Mouse (Mus musculus) ES-E14 (cell line): ENCODE results near the gene Birc2. TPM values are rescaled to one million over a fixed set of nuclear protein-coding genes. Genes with fewer than 3 reads are reported as not detected.

Experiments
- DNase-seq: peaks from one replicate; pipeline ENCODE4 v3.0.0-alpha.2; 2013; ENCODE audit warnings: low read depth, low spot score
- H3K27ac ChIP-seq: 2 replicates; pipeline ENCODE4 v1.5.1; 2012; ENCODE audit warnings: low read depth, mild to moderate bottlenecking, low read length, moderate library complexity, mixed read lengths; ENCODE audit not compliant: poor library complexity, insufficient read depth, severe bottlenecking
- H3K36me3 ChIP-seq: 2 replicates; pipeline ENCODE4 v1.6.1; 2012; ENCODE audit warnings: mild to moderate bottlenecking, low read length, moderate library complexity, mixed read lengths; ENCODE audit not compliant: control insufficient read depth, poor library complexity, insufficient read depth, severe bottlenecking
- H3K4me1 ChIP-seq, 2 experiments: fragments of 150-350 bp in 1 of 2; sonication (generic) in 1 of 2; 2 replicates each; pipeline ENCODE4 v1.6.1; 2012; ENCODE audit warnings: low read length in 2 of 2, mild to moderate bottlenecking in 1 of 2, mixed read lengths in 1 of 2; ENCODE audit not compliant: control insufficient read depth in 2 of 2, insufficient read depth in 2 of 2, poor library complexity in 1 of 2
- H3K4me3 ChIP-seq, 2 experiments: fragments of 150-350 bp in 1 of 2; sonication (generic) in 1 of 2; 2 replicates each; pipeline ENCODE4 v1.5.1; 2012; ENCODE audit warnings: low read length in 2 of 2, low read depth in 1 of 2, mild to moderate bottlenecking in 1 of 2, mixed read lengths in 1 of 2; ENCODE audit not compliant: insufficient read depth in 1 of 2, poor library complexity in 1 of 2, severe bottlenecking in 1 of 2
- H3K9ac ChIP-seq: 2 replicates; pipeline ENCODE4 v1.6.1; 2012; ENCODE audit warnings: low read depth, mild to moderate bottlenecking, low read length, mixed read lengths; ENCODE audit not compliant: poor library complexity, insufficient read depth, severe bottlenecking
- H3K9me3 ChIP-seq: fragments of 150-350 bp; sonication (generic); 2 replicates; pipeline ENCODE4 v1.6.1; 2012; ENCODE audit warnings: low read depth, mild to moderate bottlenecking, low read length; ENCODE audit not compliant: control insufficient read depth, insufficient read depth
- CHD2 ChIP-seq: IDR thresholded peaks from 2 replicates; pipeline ENCODE4 v1.6.1; 2014; ENCODE audit warnings: mild to moderate bottlenecking, low read depth, low read length, inconsistent platforms
- HCFC1 ChIP-seq: IDR thresholded peaks from 2 replicates; pipeline ENCODE4 v1.6.1; 2012; ENCODE audit warnings: low read length, inconsistent platforms, borderline replicate concordance; ENCODE audit not compliant: insufficient read depth
- MAFK ChIP-seq: IDR thresholded peaks from 2 replicates; pipeline ENCODE4 v1.6.1; 2014; ENCODE audit warnings: mild to moderate bottlenecking, low read depth, low read length, inconsistent platforms; ENCODE audit not compliant: insufficient read depth
- ZC3H11A ChIP-seq: IDR thresholded peaks from 2 replicates; pipeline ENCODE4 v1.6.1; 2012; ENCODE audit warnings: low read depth, mild to moderate bottlenecking, inconsistent platforms, low read length, borderline replicate concordance
- ZNF384 ChIP-seq: IDR thresholded peaks from 2 replicates; pipeline ENCODE4 v1.6.1; 2012; ENCODE audit warnings: low read depth, low read length, inconsistent platforms
- in situ Hi-C, 2 experiments: fragments of 600-800 bp; cut with MboI; formaldehyde crosslinking; loops; one replicate each; pipeline ENCODE4 v1.15.1; 2025; ENCODE audit warnings: low sequenced_read_pairs in 2 of 2, inconsistent platforms in 1 of 2; ENCODE audit not compliant: unreplicated experiment in 2 of 2
- total RNA-seq: library from RNA; depleted of rRNA; stranded (reverse); fragments of 300-350 nt; gene quantifications from 2 replicates; pipeline ENCODE4 v1.2.3, GENCODE M21; 2012

Birc2 gene
- total RNA-seq, 1 experiment = 30.5 TPM

DNA sequence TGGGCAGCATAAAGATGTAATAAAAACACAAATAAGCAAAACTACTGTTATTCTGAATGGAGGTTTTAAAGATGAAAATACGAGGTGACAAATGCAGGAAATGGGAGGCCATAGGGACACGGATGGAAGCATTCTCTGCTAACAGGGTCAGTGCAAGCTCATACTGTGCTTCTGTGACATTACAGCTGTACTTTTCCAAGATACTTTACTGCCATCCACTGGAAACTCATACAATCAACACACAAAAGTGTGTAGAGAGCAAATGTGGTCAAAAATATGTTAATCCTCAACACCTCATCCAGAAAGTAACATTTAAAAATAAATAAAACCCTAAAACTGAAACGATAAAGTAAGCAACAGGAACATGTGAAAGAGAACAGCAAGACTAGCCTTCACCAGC, 14.1 kb downstream of the Birc2 start:
- no peak for DNase-seq
- Histone ChIP-seq H3K9me3 (no peaks in the 10 kb centered on the region), H3K4me1 (peaks cover 2 to 4% of the 10 kb centered on the region in 2 experiments; a peak in 1 of 4 replicates), H3K36me3 (peaks cover 10% of the 10 kb centered on the region), H3K9ac (no peak overlapping the region), H3K4me3 (no peak overlapping the region), H3K27ac (no peak overlapping the region)
- no peak for TF ChIP-seq MAFK
- no peak for TF ChIP-seq HCFC1
- no peak for TF ChIP-seq ZNF384
- TF ChIP-seq CHD2 = no peak
- no peak for TF ChIP-seq ZC3H11A
- in situ Hi-C loops = no loop called here

GRCm38 (mm10) chr9:7805101-7805506, 31.8 kb downstream of the Birc2 start:
- H3K36me3 ChIP-seq = no peaks in the 10 kb centered on the region
- in situ Hi-C loops = no loop called here
- H3K9ac ChIP-seq = peak overlapping the region; percentile 78
- peak; percentile 50 for DNase-seq
- H3K4me1 ChIP-seq = peaks cover 0 to 3% of the 10 kb centered on the region in 2 experiments; a peak in 1 of 4 replicates
- no peaks in the 10 kb centered on the region for H3K9me3 ChIP-seq
- peak overlapping the region; percentile 53 to 59 for H3K4me3 ChIP-seq
- H3K27ac ChIP-seq = peak overlapping the region; percentile 93; the same call in 1 of the 2 replicates
- TF ChIP-seq ZNF384 (no peak), ZC3H11A (no peak), CHD2 (no peak), HCFC1 (no peak), MAFK (no peak)

GRCm38 (mm10) chr9:7798555-7798954, 38.3 kb downstream of the Birc2 start:
- no peak for DNase-seq
- Histone ChIP-seq H3K9me3 (no peaks in the 10 kb centered on the region), H3K36me3 (peaks cover 17% of the 10 kb centered on the region), H3K27ac (peak overlapping the region; percentile 87), H3K4me3 (peak overlapping the region; percentile 1 to 29; a peak in 3 of 4 replicates), H3K9ac (peak overlapping the region; percentile 8), H3K4me1 (peaks cover 0 to 3% of the 10 kb centered on the region in 2 experiments; a peak in 2 of 4 replicates)
- TF ChIP-seq CHD2 (no peak), ZC3H11A (no peak), HCFC1 (no peak), MAFK (no peak), ZNF384 (no peak)
- in situ Hi-C loops = no loop called here

DNA sequence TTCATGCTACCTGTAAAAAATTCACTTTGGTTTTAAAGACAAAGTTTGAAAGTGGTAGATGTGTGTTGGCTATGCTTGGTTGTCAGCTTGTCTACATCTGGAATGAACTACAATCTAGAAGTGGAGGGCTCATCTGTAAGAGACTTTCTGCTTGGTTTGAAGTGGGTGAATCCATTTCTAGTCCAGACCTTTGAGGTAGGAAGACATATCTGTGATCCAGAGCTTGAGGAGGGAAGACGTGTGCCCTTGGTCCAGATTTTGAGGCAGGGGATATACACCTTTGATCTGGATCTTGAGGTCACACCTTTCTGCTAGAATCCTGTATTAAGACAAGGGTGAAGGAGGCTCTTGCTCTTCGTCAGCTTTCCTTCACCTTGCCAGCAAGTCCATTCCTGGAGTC, 39.3 kb downstream of the Birc2 start:
- TF ChIP-seq ZNF384 (no peak), MAFK (no peak), ZC3H11A (no peak), HCFC1 (no peak), CHD2 (no peak)
- Histone ChIP-seq H3K9me3 (no peaks in the 10 kb centered on the region), H3K4me3 (no peak overlapping the region), H3K4me1 (peaks cover 0 to 3% of the 10 kb centered on the region in 2 experiments; a peak in 2 of 4 replicates), H3K27ac (no peak overlapping the region), H3K36me3 (peaks cover 17% of the 10 kb centered on the region), H3K9ac (no peak overlapping the region)
- no peak for DNase-seq
- in situ Hi-C loops = no loop called here

GRCm38 (mm10) chr9:7796129-7796864, 40.6 kb downstream of the Birc2 start:
- TF ChIP-seq MAFK = no peak
- no peak for TF ChIP-seq HCFC1
- peak; percentile 46 for TF ChIP-seq CHD2
- Histone ChIP-seq H3K9me3 (no peaks in the 10 kb centered on the region), H3K27ac (no peak overlapping the region; the same call in 1 of the 2 replicates), H3K4me3 (no peak overlapping the region), H3K4me1 (peaks cover 0 to 3% of the 10 kb centered on the region in 2 experiments; a peak in 2 of 4 replicates), H3K36me3 (peaks cover 19% of the 10 kb centered on the region), H3K9ac (no peak overlapping the region)
- in situ Hi-C loops = no loop called here
- no peak for DNase-seq
